Mouse (Mus musculus): ENCODE data around the gene Ptpru.

DNA sequence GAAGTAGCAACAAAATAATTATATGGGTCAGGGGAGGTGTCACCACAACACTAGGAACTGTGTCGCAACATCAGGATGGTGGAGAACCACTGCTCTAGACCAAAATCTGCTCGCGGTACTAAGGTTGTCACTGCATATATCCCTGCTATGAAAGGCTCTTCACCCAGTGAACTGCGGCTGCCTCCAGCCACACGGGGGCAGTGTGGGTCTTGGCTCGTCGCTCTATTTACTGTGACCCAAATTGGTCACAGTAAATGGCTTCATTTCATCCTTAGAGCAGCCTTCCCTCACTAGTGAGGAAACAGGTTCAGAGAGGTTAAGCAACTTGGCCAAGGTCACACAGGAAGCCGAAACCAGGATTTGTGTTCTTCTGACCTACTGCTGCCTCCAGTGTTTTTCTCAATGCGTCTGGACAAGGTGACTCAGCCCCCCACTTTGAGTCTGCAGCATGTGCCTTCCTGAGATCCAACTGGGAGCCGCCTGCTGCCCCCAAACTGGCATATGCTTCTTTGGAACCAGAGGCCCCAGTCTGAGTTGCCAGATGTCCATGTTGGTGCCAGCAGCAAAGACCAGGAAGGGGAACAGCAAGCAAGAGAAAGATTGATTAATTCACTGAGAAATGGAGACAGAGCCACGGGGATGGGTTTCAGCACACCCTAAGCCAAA, 114.5 kb downstream of the Ptpru start:
- no peak for TF ChIP-seq MYOG (IDR thresholded peaks at IDR 0.05; ENCODE audit: control insufficient read depth in 1 of 3, insufficient read depth in 1 of 3, insufficient read length in 2 of 3, low read depth in 2 of 3)
- TF ChIP-seq POLR2A (IDR thresholded peaks at IDR 0.05; ENCODE audit: insufficient read length, low read depth), result no peak
- TF ChIP-seq TCF12 (IDR thresholded peaks at IDR 0.05; ENCODE audit: insufficient read depth, poor library complexity, severe bottlenecking), result no peak
- TF ChIP-seq POLR2AphosphoS2 (IDR thresholded peaks at IDR 0.05; ENCODE audit: insufficient read length, low read depth), result no peak

Measured in myocyte (in vitro differentiated cells).